Mouse (Mus musculus): Measurements from ENCODE around the gene Heca. TPM values are rescaled to one million over a fixed set of nuclear protein-coding genes. Genes with fewer than 3 reads are reported as not detected.
A peak's percentile ranks its signal among the peaks of the same experiment; 100 is the strongest.

The Heca gene
- polyA plus RNA-seq, 2 experiments = 2.6 to 5.9 TPM

DNA sequence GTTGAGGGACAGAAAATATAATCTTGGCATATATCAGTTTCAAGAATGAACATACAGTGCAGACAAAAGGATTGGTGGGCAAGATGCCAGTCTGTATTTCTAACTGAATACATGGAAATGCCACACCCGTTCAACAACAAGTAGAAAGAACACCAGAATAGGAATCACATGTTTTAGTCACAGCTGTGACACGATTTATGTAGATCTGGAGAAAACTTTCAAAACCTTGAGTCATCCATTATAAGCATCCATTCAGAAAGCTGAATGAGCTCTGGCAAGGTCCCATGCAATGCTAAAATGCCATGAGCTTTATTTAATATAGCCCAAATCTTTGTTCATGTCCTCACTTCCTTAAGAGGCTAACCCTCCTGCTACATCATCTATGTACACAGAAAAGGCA, 44.4 kb downstream of the Heca start:
- Histone ChIP-seq H3K27ac (no peak overlapping the region), H3K27me3 (ENCODE audit: control insufficient read depth, insufficient read depth, low read length) (no peaks in the 10 kb centered on the region), H3K9ac (replicated peaks) (no peak overlapping the region), H3K4me1 (replicated peaks; ENCODE audit: control insufficient read depth in 2 of 2, insufficient read depth in 2 of 2, low read length in 1 of 2) (no peaks in the 10 kb centered on the region), H3K9me3 (ENCODE audit: control insufficient read depth, low read length) (no peaks in the 10 kb centered on the region), H3K4me3 (ENCODE audit: insufficient read depth in 1 of 2, low read depth in 2 of 2, low read length in 2 of 2) (no peak overlapping the region), H3K4me2 (ENCODE audit: low read depth) (no peak overlapping the region), H3K36me3 (replicated peaks; ENCODE audit: control insufficient read depth, insufficient read depth, low read depth) (no peaks in the 10 kb centered on the region; the same call in 1 of the 2 replicates)
- TF ChIP-seq EP300 (IDR thresholded peaks at IDR 0.05; ENCODE audit: low read depth) (no peak), CTCF (IDR thresholded peaks at IDR 0.05; ENCODE audit: low read depth) (no peak)
- 65% methylated on average over 2 of the region's 2 CpGs for WGBS (ENCODE audit: insufficient replicate concordance)
- ATAC-seq (ENCODE audit: insufficient read depth) = no peak
- DNase-seq (ENCODE audit: low read depth in 3 of 3, low spot score in 3 of 3) = no peak

GRCm38 (mm10) chr10:17880724-17881123, 67.1 kb downstream of the Heca start:
- Histone ChIP-seq H3K27ac (no peak overlapping the region), H3K9me3 (ENCODE audit: control insufficient read depth, low read length) (no peaks in the 10 kb centered on the region), H3K4me3 (ENCODE audit: insufficient read depth in 1 of 2, low read depth in 2 of 2, low read length in 2 of 2) (no peak overlapping the region), H3K4me1 (replicated peaks; ENCODE audit: control insufficient read depth in 2 of 2, insufficient read depth in 2 of 2, low read length in 1 of 2) (no peaks in the 10 kb centered on the region), H3K36me3 (replicated peaks; ENCODE audit: control insufficient read depth, insufficient read depth, low read depth) (no peaks in the 10 kb centered on the region), H3K27me3 (ENCODE audit: control insufficient read depth, insufficient read depth, low read length) (no peaks in the 10 kb centered on the region), H3K4me2 (ENCODE audit: low read depth) (no peak overlapping the region), H3K9ac (replicated peaks) (no peak overlapping the region)
- DNase-seq (ENCODE audit: low read depth in 3 of 3, low spot score in 3 of 3) (no peak), ATAC-seq (ENCODE audit: insufficient read depth) (no peak)
- TF ChIP-seq EP300 (IDR thresholded peaks at IDR 0.05; ENCODE audit: low read depth) (no peak), CTCF (IDR thresholded peaks at IDR 0.05; ENCODE audit: low read depth) (no peak)
- WGBS (ENCODE audit: insufficient replicate concordance) = 31% methylated on average over 2 of the region's 2 CpGs

- ATAC-seq (ENCODE audit: insufficient read depth) (no peak), DNase-seq (ENCODE audit: low read depth in 3 of 3, low spot score in 3 of 3) (no peak)
- WGBS (ENCODE audit: insufficient replicate concordance) = 55% methylated on average over 3 of the region's 3 CpGs
- TF ChIP-seq EP300 (IDR thresholded peaks at IDR 0.05; ENCODE audit: low read depth) = no peak
- TF ChIP-seq CTCF (IDR thresholded peaks at IDR 0.05; ENCODE audit: low read depth) = no peak
- H3K4me2 ChIP-seq (ENCODE audit: low read depth) = no peak overlapping the region
- H3K27ac ChIP-seq = no peak overlapping the region
- no peaks in the 10 kb centered on the region for H3K27me3 ChIP-seq (ENCODE audit: control insufficient read depth, insufficient read depth, low read length)
- H3K9me3 ChIP-seq (ENCODE audit: control insufficient read depth, low read length) = no peaks in the 10 kb centered on the region
- H3K36me3 ChIP-seq (replicated peaks; ENCODE audit: control insufficient read depth, insufficient read depth, low read depth) = no peaks in the 10 kb centered on the region
- H3K4me1 ChIP-seq (replicated peaks; ENCODE audit: control insufficient read depth in 2 of 2, insufficient read depth in 2 of 2, low read length in 1 of 2) = no peaks in the 10 kb centered on the region
- no peak overlapping the region for H3K9ac ChIP-seq (replicated peaks)
- no peak overlapping the region for H3K4me3 ChIP-seq (ENCODE audit: insufficient read depth in 1 of 2, low read depth in 2 of 2, low read length in 2 of 2)
Measured at GRCm38 (mm10) chr10:17880038-17880437, 67.8 kb downstream of the Heca start.

GRCm38 (mm10) chr10:17878002-17878919, 69.6 kb downstream of the Heca start:
- Histone ChIP-seq H3K9ac (replicated peaks) (no peak overlapping the region), H3K9me3 (ENCODE audit: control insufficient read depth, low read length) (no peaks in the 10 kb centered on the region), H3K27me3 (ENCODE audit: control insufficient read depth, insufficient read depth, low read length) (no peaks in the 10 kb centered on the region), H3K36me3 (replicated peaks; ENCODE audit: control insufficient read depth, insufficient read depth, low read depth) (no peaks in the 10 kb centered on the region), H3K4me3 (ENCODE audit: insufficient read depth in 1 of 2, low read depth in 2 of 2, low read length in 2 of 2) (no peak overlapping the region), H3K27ac (no peak overlapping the region), H3K4me1 (replicated peaks; ENCODE audit: control insufficient read depth in 2 of 2, insufficient read depth in 2 of 2, low read length in 1 of 2) (no peaks in the 10 kb centered on the region), H3K4me2 (ENCODE audit: low read depth) (no peak overlapping the region)
- no peak for TF ChIP-seq EP300 (IDR thresholded peaks at IDR 0.05; ENCODE audit: low read depth)
- no peak for TF ChIP-seq CTCF (IDR thresholded peaks at IDR 0.05; ENCODE audit: low read depth)
- DNase-seq (ENCODE audit: low read depth in 3 of 3, low spot score in 3 of 3) = no peak
- no peak for ATAC-seq (ENCODE audit: insufficient read depth)
- 50% methylated on average over 8 of the region's 8 CpGs for WGBS (ENCODE audit: insufficient replicate concordance)

DNA sequence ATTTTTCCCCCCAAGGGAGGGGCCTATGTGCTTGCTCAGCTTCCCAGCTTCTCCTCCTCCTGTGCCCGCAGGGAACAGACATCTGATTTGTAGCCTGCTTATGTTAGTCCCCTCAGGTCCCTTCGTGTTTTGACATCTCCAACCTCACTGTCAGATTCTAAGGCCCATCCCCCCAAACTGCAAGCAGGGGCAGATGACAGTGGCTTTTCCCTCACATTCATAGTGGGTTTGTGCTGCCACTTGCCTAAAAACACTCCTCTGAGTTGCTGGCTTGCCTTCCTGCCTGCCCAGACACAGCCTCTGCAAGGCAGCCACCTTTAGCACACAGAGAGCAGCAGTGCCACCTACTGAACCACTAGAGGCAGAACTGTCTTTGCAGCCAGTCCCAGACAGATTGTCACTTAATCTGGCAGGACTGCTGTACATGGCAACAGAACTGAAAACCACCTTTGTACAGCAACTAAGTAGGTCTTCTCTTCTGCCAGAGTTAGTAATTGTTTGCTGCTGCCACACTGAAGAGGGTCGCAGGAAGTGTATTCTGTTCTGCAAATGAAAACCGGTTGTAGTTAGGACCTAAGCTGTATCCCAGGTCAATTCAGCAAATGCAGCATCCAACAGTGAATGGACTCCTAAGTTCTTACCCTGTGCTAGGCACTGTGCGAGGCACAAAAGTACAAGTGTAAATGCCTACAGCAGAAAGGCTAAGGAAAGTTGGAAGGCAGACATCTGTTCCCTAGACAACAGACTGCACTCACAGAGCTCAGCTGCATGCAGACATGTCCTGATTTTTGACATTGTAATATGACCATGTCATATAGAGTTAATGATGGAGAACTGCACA, 77.8 kb downstream of the Heca start:
- 30% methylated on average over 5 of the region's 5 CpGs for WGBS (ENCODE audit: insufficient replicate concordance)
- no peak for TF ChIP-seq EP300 (IDR thresholded peaks at IDR 0.05; ENCODE audit: low read depth)
- peak; percentile 81 for TF ChIP-seq CTCF (IDR thresholded peaks at IDR 0.05; ENCODE audit: low read depth)
- Histone ChIP-seq H3K4me3 (ENCODE audit: insufficient read depth in 1 of 2, low read depth in 2 of 2, low read length in 2 of 2) (no peak overlapping the region), H3K9me3 (ENCODE audit: control insufficient read depth, low read length) (no peaks in the 10 kb centered on the region), H3K9ac (replicated peaks) (no peak overlapping the region), H3K27ac (no peak overlapping the region), H3K36me3 (replicated peaks; ENCODE audit: control insufficient read depth, insufficient read depth, low read depth) (no peaks in the 10 kb centered on the region), H3K4me2 (ENCODE audit: low read depth) (no peak overlapping the region), H3K27me3 (ENCODE audit: control insufficient read depth, insufficient read depth, low read length) (no peaks in the 10 kb centered on the region), H3K4me1 (replicated peaks; ENCODE audit: control insufficient read depth in 2 of 2, insufficient read depth in 2 of 2, low read length in 1 of 2) (no peaks in the 10 kb centered on the region)
- ATAC-seq (ENCODE audit: insufficient read depth) (peak; percentile 31; the same call in 1 of the 2 replicates), DNase-seq (ENCODE audit: low read depth in 3 of 3, low spot score in 3 of 3) (peak; percentile 7 to 12 (median 7))

All from liver, embryonic 14.5 days (tissue).